Mouse (Mus musculus) heart, embryonic 15.5 days (tissue): ENCODE results near the gene Cant1. TPM values are rescaled to one million over a fixed set of nuclear protein-coding genes. Genes with fewer than 3 reads are reported as not detected.

Source experiments
- ATAC-seq: fragments of 200-750 bp; cut with Nextera tagmentation; replicated peaks from 2 replicates; pipeline ENCODE4 v1.8.0; 2017; ENCODE audit warnings: low read depth, moderate TSS enrichment; ENCODE audit not compliant: insufficient number of reproducible peaks, insufficient read depth, low FRiP score
- H3K27ac ChIP-seq: fragments of 300-500 bp; sonication (generic); 2 replicates; pipeline ENCODE4 v1.5.1; 2015; ENCODE audit warnings: mild to moderate bottlenecking, inconsistent platforms
- H3K27me3 ChIP-seq: fragments of 300-500 bp; sonication (generic); 2 replicates; pipeline ENCODE4 v1.6.1; 2015; ENCODE audit warnings: inconsistent platforms
- H3K36me3 ChIP-seq: fragments of 300-500 bp; sonication (generic); 2 replicates; pipeline ENCODE4 v1.6.1; 2015; ENCODE audit warnings: mild to moderate bottlenecking, inconsistent platforms
- H3K4me1 ChIP-seq: fragments of 300-500 bp; sonication (generic); replicated peaks from 2 replicates; pipeline ENCODE4 v1.6.1; 2015; ENCODE audit warnings: inconsistent platforms
- H3K4me2 ChIP-seq: fragments of 300-500 bp; sonication (generic); 2 replicates; pipeline ENCODE4 v1.6.1; 2015; ENCODE audit warnings: inconsistent platforms, mild to moderate bottlenecking, moderate library complexity
- H3K4me3 ChIP-seq: fragments of 300-500 bp; sonication (generic); 2 replicates; pipeline ENCODE4 v1.5.1; 2015; ENCODE audit warnings: mild to moderate bottlenecking, inconsistent platforms
- H3K9ac ChIP-seq: fragments of 300-500 bp; sonication (generic); 2 replicates; pipeline ENCODE4 v1.6.1; 2015; ENCODE audit warnings: mild to moderate bottlenecking, inconsistent platforms
- H3K9me3 ChIP-seq: fragments of 300-500 bp; sonication (generic); replicated peaks from 2 replicates; pipeline ENCODE4 v1.6.1; 2016; ENCODE audit warnings: inconsistent platforms
- WGBS: fragments of 180-500 bp; shearing (Covaris S2); methylation state at CpG from one replicate; pipeline ENCODE4 v1.1.7; 2015; ENCODE audit warnings: mixed read lengths; 5-methylcytosine and 5-hydroxymethylcytosine counted together
- polyA plus RNA-seq: library from polyadenylated mRNA; unstranded; fragments of >200 nt; fragmentation: Nextera tagmentation; extraction: Ambion mirVana; gene quantifications from 2 replicates; pipeline ENCODE4 v1.2.1, GENCODE M21; 2015

Cant1 gene
- polyA plus RNA-seq, 1 experiment from 2014 or later = 17.2 TPM

- no peaks in the 10 kb centered on the region; the same call in 1 of the 2 replicates for H3K27me3 ChIP-seq
- H3K9me3 ChIP-seq = no peaks in the 10 kb centered on the region
- peaks cover 70% of the 10 kb centered on the region for H3K4me1 ChIP-seq
- no peak overlapping the region for H3K9ac ChIP-seq
- peak overlapping the region; percentile 43 for H3K4me3 ChIP-seq
- H3K4me2 ChIP-seq = peak overlapping the region; percentile 61
- ATAC-seq = no peak
- no peaks in the 10 kb centered on the region for H3K36me3 ChIP-seq
- WGBS = 48% methylated on average over 8 of the region's 8 CpGs
- H3K27ac ChIP-seq = peak overlapping the region; percentile 80
These were observed 10.2 kb upstream of the Cant1 start for GRCm38 (mm10) chr11:118428944-118429709.

- ATAC-seq = no peak
- no peaks in the 10 kb centered on the region for H3K9me3 ChIP-seq
- 6% methylated on average over 11 of the region's 11 CpGs for WGBS
- peak overlapping the region; percentile 43 for H3K4me3 ChIP-seq
- H3K36me3 ChIP-seq = no peaks in the 10 kb centered on the region
- peak overlapping the region; percentile 26 for H3K9ac ChIP-seq
- peaks cover 72% of the 10 kb centered on the region for H3K4me1 ChIP-seq
- no peaks in the 10 kb centered on the region; the same call in 1 of the 2 replicates for H3K27me3 ChIP-seq
- H3K27ac ChIP-seq = peak overlapping the region; percentile 80
- H3K4me2 ChIP-seq = peak overlapping the region; percentile 61
These were observed 9.6 kb upstream of the Cant1 start for GRCm38 (mm10) chr11:118428460-118428868.

- Histone ChIP-seq H3K4me2 (peak within 1 kb of the TSS; percentile 61), H3K27ac (peak within 1 kb of the TSS; percentile 80), H3K27me3 (no peaks in the 10 kb centered on the region; the same call in 1 of the 2 replicates), H3K9me3 (no peaks in the 10 kb centered on the region), H3K36me3 (no peaks in the 10 kb centered on the region), H3K4me1 (peaks cover 70% of the 10 kb centered on the region), H3K9ac (peak within 1 kb of the TSS; percentile 26), H3K4me3 (peak within 1 kb of the TSS; percentile 43)
- WGBS = 1% methylated on average over 8 of the region's 8 CpGs
- 0 out of 2 replicates have a peak, but pooled peaks have one; percentile 15 for ATAC-seq
These were observed 9.1 kb upstream of the Cant1 start, which contains the start of gene C1qtnf1 for GRCm38 (mm10) chr11:118427986-118428385. Gene C1qtnf1 (plus strand): TSS chr11:118428203.

- ATAC-seq = no peak
- Histone ChIP-seq H3K9me3 (no peaks in the 10 kb centered on the region), H3K9ac (no peak overlapping the region), H3K27me3 (no peaks in the 10 kb centered on the region; the same call in 1 of the 2 replicates), H3K27ac (peak overlapping the region; percentile 80), H3K4me1 (peaks cover 70% of the 10 kb centered on the region), H3K4me2 (peak overlapping the region; percentile 61), H3K4me3 (no peak overlapping the region), H3K36me3 (no peaks in the 10 kb centered on the region)
- WGBS = 40% methylated on average over 3 of the region's 3 CpGs
These were observed 8.4 kb upstream of the Cant1 start for GRCm38 (mm10) chr11:118427266-118427779.

DNA sequence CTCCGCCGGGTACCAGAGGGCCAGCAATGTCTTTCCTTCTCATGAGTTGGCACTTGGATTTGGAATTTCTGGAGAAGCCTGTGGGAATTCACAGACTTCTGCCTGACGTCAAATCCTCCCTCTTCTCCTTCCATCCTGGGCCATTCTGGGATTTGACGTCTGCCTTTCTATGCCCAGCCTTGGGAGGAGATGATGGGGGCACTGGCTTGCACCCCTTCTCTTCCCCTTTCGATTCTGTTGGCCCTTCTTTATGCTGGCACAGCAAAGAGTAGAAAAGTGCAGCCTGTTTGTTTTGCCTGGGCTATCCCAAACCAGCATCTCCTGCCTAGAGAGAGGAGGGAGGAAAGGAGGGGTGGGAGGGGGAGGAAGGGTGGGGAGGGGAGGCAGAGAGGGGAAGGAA lies 7.9 kb upstream of the Cant1 start:
- Histone ChIP-seq H3K9ac (no peak overlapping the region), H3K27ac (no peak overlapping the region), H3K4me2 (no peak overlapping the region), H3K4me1 (peaks cover 67% of the 10 kb centered on the region), H3K4me3 (no peak overlapping the region), H3K27me3 (no peaks in the 10 kb centered on the region; the same call in 1 of the 2 replicates), H3K36me3 (no peaks in the 10 kb centered on the region), H3K9me3 (no peaks in the 10 kb centered on the region)
- no peak for ATAC-seq
- WGBS = 62% methylated on average over 5 of the region's 5 CpGs

- no peak overlapping the region for H3K27ac ChIP-seq
- H3K27me3 ChIP-seq = no peaks in the 10 kb centered on the region; the same call in 1 of the 2 replicates
- H3K36me3 ChIP-seq = no peaks in the 10 kb centered on the region
- no peak for ATAC-seq
- H3K4me2 ChIP-seq = no peak overlapping the region
- no peaks in the 10 kb centered on the region for H3K9me3 ChIP-seq
- H3K4me1 ChIP-seq = peaks cover 50% of the 10 kb centered on the region
- H3K4me3 ChIP-seq = no peak overlapping the region
- WGBS = 47% methylated on average over 13 of the region's 13 CpGs
- no peak overlapping the region for H3K9ac ChIP-seq
These were observed 5.9 kb upstream of the Cant1 start for GRCm38 (mm10) chr11:118424621-118425335.

GRCm38 (mm10) chr11:118423266-118423971 lies 4.5 kb upstream of the Cant1 start:
- Histone ChIP-seq H3K4me3 (peak overlapping the region; percentile 33), H3K4me2 (peak overlapping the region; percentile 70), H3K27me3 (no peaks in the 10 kb centered on the region), H3K9ac (peak overlapping the region; percentile 26), H3K9me3 (no peaks in the 10 kb centered on the region), H3K36me3 (no peaks in the 10 kb centered on the region), H3K27ac (peak overlapping the region; percentile 75), H3K4me1 (peaks cover 44% of the 10 kb centered on the region)
- peak; percentile 14; the same call in 1 of the 2 replicates for ATAC-seq
- 6% methylated on average over 18 of the region's 18 CpGs for WGBS

DNA sequence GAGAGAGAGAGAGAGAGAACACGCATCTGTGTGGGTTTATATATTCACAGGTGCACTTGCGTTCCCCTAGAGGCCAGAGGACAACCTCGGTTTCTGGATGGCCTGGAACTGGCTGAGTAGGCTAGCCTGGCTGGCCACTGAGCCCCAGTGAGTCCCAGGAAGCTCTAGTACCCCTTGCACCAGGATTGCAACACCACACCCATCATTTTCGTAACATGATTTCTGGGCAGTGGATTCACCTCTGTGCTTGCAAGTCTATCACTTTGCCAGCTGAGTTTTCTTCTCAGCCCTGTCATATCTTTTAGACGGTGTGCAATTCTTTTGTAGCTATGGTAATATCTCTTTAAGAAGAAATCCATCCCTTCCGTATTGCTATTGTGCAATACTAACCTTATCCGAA lies 1.4 kb upstream of the Cant1 start:
- 74% methylated on average over 7 of the region's 7 CpGs for WGBS
- Histone ChIP-seq H3K27me3 (no peaks in the 10 kb centered on the region), H3K36me3 (peaks cover 5% of the 10 kb centered on the region; the same call in 1 of the 2 replicates), H3K4me3 (no peak overlapping the region), H3K9me3 (no peaks in the 10 kb centered on the region), H3K4me1 (peaks cover 44% of the 10 kb centered on the region), H3K4me2 (no peak overlapping the region), H3K27ac (no peak overlapping the region), H3K9ac (no peak overlapping the region)
- ATAC-seq = no peak

DNA sequence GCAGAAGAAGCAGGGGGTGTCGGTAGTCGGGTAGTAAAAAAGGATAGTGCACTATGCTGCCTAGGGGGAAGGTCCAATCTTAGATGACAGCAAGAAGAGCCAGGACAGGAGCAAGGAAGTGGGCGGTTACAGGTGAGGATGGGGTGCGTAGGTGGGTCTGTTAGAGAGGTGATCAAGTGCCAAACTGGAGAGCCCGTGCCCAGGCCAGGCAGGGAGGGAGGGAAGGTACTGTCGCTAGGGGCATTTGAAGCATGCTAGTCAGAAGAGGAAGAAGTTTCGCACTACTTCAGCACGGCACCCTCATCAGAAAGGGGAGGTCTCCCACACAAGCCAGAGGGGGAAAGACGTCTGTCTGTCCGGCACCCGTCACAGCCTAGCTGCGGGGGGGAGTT lies 448 bp downstream of the Cant1 start:
- WGBS = 3% methylated on average over 12 of the region's 12 CpGs
- peaks cover 11% of the 10 kb centered on the region for H3K36me3 ChIP-seq

GRCm38 (mm10) chr11:118417496-118417895 lies 1.4 kb downstream of the Cant1 start:
- Histone ChIP-seq H3K9me3 (no peaks in the 10 kb centered on the region), H3K27me3 (no peaks in the 10 kb centered on the region), H3K36me3 (peaks cover 11% of the 10 kb centered on the region), H3K27ac (no peak overlapping the region), H3K4me3 (peak overlapping the region; percentile 76), H3K4me2 (peak overlapping the region; percentile 73; the same call in 1 of the 2 replicates), H3K4me1 (peaks cover 26% of the 10 kb centered on the region), H3K9ac (0 out of 2 replicates have a peak overlapping the region, but pooled peaks have one; percentile 4)
- no peak for ATAC-seq
- WGBS = 94% methylated on average over 9 of the region's 9 CpGs

More for the DNA sequence above, 448 bp downstream of the Cant1 start:
- H3K27me3 ChIP-seq = no peaks in the 10 kb centered on the region
- H3K9ac ChIP-seq = peak overlapping the region; percentile 93
- peak overlapping the region; percentile 72 for H3K27ac ChIP-seq
- ATAC-seq = 0 out of 2 replicates have a peak, but pooled peaks have one; percentile 1
- H3K4me3 ChIP-seq = peak overlapping the region; percentile 76
- peaks cover 27% of the 10 kb centered on the region for H3K4me1 ChIP-seq
- peak overlapping the region; percentile 73 for H3K4me2 ChIP-seq
- no peaks in the 10 kb centered on the region for H3K9me3 ChIP-seq
